Mouse (Mus musculus) brown adipose tissue, adult 24 weeks (tissue): ENCODE data around the gene Dctn1. TPM values are rescaled to one million over a fixed set of nuclear protein-coding genes. Genes with fewer than 3 reads are reported as not detected.

Experiments used
- H3K27ac ChIP-seq: fragments of 200-500 bp; replicated peaks from 2 replicates; pipeline ENCODE4 v1.5.1; 2012; ENCODE audit warnings: low read depth, mild to moderate bottlenecking, low read length
- H3K4me1 ChIP-seq: fragments of 200-500 bp; 2 replicates; pipeline ENCODE4 v1.6.1; 2012; ENCODE audit warnings: low read length, mixed read lengths; ENCODE audit not compliant: control insufficient read depth, insufficient read depth, insufficient read length
- H3K4me3 ChIP-seq: fragments of 200-500 bp; 2 replicates; pipeline ENCODE4 v1.5.1; 2012; ENCODE audit warnings: low read depth, mild to moderate bottlenecking, low read length, moderate library complexity; ENCODE audit not compliant: insufficient read depth
- polyA plus RNA-seq: library from polyadenylated mRNA; stranded (reverse); fragments of >200 nt; gene quantifications from 2 replicates; pipeline ENCODE4 v1.2.4, GENCODE M21; 2012; ENCODE audit not compliant: missing spikeins, insufficient read depth, insufficient read length

Dctn1 gene
- polyA plus RNA-seq, 1 experiment = 31.0 TPM

DNA sequence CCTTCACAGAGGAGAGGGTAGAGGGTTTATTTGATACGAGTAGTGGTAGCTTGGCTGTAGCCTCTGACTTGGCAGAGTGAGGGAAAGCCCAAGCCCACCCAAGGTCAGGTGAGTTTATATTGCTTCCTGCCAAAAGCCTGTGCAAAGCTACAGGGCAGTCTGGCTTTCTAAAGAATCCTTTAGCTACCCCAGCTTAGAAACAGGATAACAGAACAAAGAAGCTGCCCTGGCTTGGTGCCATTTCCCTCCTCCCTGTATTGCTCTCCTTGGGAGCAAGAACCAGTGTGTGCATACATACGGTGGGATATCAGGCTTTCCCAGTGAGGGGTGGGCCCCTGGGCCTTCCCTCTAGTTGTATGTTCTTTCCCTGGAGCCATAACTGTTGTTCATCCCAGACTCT, 44.8 kb downstream of the Dctn1 start:
- Histone ChIP-seq H3K4me1 (no peaks in the 10 kb centered on the region), H3K4me3 (no peak overlapping the region), H3K27ac (no peak overlapping the region)

DNA sequence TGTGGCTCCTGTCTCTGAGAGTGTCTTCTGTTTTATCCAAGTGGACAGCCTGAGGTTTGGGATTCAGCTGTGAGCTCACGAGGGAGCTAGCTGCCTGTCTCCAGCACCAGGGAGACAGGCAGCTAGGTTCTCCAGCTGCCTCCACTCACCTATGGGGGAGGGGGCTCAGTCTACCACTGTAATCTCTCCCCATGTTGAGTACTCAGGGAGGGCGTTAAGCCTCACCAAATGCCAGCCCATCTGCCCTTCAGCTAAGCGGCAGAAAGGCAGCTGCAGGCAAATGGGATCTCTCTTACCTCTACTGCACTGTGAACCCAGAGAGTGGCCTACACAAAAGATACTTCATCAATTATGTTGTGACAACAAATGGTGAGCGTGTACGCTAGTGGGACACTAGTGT, 45.8 kb downstream of the Dctn1 start:
- Histone ChIP-seq H3K4me3 (no peak overlapping the region), H3K27ac (no peak overlapping the region), H3K4me1 (no peaks in the 10 kb centered on the region)

DNA sequence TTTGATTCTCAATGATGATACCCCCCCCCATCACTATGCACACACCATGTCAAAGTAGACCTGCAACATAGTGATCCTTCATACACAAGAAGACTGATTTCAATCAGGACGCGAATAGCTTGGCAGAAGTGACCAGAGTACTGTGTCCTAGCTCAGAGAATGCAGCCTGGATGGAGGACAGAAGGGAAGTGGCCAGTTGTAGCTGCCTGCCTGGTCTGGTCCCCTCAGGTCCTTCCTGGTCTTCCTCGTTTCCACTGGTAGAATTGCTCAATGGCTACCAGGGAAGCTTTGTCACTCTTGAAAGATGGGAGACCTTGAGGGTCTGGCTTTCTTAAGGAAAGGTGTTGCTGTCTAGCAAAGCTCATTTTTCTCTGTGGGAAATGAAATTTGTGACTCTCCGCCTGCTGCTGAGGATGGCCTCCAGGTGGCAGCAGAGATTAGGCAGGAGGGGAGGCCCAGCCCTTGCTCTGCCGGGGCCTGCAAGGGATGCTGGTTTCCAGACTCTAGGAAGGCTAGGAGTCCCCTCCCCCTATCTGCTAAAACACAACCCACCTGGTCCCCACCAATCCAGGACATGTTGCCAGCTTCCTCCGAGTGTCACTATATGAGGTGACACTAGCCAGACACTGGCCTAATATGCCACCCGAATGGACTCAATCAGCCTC, 49.4 kb downstream of the Dctn1 start:
- H3K27ac ChIP-seq = no peak overlapping the region
- H3K4me1 ChIP-seq = no peaks in the 10 kb centered on the region
- no peak overlapping the region for H3K4me3 ChIP-seq

DNA sequence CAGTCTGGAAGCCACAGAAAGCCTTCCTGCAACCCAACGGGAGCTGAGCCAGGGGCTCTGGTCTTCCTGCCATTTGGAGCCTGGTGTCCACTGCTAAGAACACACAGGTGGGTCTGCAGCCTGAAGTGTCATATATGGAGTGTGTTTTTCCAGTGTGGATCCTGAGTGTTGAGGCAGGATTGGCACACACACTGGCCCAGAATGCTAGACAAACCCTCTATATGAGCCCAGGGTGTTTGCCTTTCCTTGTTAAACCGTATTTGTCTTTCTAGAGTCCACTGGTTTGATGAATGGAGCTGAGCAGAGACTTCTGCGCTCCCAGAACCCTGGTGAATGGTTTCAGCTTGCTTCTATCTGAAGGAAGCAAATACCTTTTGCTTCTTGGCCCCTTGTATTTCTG, 54.1 kb downstream of the Dctn1 start, which contains the start of gene Slc4a5:
Gene Slc4a5 (plus strand): TSS at position 15 of the 400 bp plus-strand sequence.
- H3K27ac ChIP-seq = no peak within 1 kb of the TSS
- H3K4me1 ChIP-seq = no peaks in the 10 kb centered on the region
- no peak within 1 kb of the TSS for H3K4me3 ChIP-seq

DNA sequence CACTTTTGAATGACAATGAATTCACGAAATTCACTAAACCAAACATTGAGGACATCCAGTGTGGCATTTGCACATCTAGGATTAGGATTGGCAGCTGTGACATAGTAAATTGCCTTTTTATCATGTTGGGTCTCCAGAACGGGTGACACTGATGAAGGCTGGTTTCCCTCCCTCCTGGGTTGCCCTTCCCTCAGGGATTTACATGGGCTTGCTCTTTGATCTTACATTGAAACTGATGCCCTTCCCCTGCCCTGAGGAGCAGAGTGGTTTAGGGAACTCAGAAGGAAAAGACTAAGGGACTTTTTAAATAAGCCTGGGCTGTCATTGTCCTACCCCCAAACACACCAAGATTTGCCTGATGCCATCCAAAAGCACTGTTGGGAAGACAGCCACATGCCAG, 65.8 kb downstream of the Dctn1 start:
- H3K4me1 ChIP-seq = no peaks in the 10 kb centered on the region
- no peak overlapping the region for H3K27ac ChIP-seq
- no peak overlapping the region for H3K4me3 ChIP-seq

DNA sequence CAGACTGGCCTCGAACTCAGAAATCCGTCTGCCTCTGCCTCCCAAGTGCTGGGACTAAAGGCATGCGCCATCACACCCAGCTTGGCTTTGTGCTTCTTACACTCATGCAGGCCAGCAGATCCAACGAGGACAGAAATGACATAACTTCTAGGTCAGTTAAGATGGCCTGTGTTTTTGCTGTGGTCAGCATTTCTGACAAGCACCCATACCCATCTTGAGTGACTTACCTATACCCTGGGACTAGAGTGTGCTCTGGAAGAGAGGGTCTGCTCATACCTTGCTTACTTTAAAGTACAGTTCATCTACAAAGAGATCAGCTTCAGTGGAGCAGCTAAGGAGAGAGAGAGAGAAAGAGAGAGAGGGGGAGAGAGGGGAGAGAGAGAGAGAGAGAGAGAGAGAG, 67.6 kb downstream of the Dctn1 start:
- H3K4me3 ChIP-seq = no peak overlapping the region
- H3K27ac ChIP-seq = no peak overlapping the region
- H3K4me1 ChIP-seq = no peaks in the 10 kb centered on the region

DNA sequence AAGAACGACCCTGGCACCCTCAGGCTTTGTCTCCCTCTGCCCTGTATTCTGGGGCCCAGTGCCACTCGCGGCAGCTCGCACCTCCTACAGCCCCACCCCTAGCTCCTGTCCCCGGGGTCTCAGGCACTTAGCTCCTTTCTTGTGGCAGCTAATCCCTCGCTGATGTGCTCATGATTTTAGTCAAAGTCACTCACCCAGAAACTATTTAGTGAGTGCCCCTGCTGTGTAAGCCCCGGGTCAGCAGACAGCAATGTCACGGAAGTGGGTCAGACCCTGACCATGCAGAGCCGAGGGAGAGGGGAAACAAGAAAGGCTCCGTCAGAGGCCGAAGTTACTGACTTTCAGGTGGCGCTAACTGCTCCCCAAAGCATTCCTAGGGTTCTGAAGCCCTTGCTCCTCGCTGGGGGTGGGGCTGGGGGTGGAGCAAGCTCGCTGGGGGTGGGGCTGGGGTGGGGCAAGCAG, 68.6 kb downstream of the Dctn1 start:
- no peak overlapping the region for H3K27ac ChIP-seq
- H3K4me3 ChIP-seq = no peak overlapping the region; the same call in 1 of the 2 replicates
- H3K4me1 ChIP-seq = no peaks in the 10 kb centered on the region

DNA sequence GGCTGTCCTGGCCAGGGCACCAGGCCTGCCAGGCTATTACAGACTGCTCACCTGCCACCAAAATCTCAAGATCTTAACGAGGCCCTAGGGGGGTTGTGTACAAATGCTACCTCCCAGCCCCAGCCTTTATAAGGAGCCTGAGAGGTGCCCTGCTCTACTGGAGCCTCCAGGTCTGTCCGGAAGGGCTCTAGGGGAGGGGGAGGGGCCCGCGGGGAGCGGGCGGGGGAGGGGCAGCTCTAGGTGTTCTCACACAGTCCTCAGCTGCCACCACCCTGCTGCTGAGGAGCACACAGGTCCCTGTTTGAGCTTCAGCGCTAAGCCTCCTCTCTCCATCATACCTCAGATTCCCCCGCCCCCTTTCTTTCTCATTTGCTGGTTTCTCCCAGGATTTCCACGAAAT, 71.4 kb downstream of the Dctn1 start:
- no peak overlapping the region for H3K27ac ChIP-seq
- H3K4me3 ChIP-seq = no peak overlapping the region
- H3K4me1 ChIP-seq = no peaks in the 10 kb centered on the region

DNA sequence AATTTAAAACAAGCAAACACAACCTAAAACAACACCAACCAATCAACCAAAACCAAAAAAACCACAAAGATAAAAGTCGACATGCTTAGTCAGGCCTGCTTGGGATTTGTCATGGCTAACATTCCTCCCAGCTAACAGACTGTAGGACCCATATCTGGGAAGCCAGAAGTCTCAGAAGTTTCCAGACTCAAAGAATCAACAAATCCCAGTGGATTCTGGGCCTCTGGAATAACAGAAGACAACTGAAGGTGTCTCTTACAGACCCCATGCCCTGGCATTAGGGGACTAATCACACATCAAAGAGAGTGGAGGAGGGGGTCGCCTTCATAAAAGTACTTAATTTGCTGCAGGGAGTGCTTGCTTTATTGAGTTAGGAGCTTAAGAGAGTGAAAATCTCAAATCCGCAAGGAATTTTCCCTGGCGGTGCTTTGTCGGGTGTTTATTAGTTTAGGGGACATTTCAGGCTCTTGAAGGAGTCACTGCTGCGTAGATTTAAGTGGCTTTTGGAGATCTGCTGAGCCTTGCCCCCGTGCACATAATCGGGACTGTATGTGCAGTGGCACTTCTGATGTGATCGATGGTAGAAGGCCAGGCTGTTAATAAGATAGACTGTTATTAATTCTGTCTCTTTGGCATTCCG, 78.8 kb downstream of the Dctn1 start:
- no peak overlapping the region for H3K4me3 ChIP-seq
- H3K27ac ChIP-seq = no peak overlapping the region
- no peaks in the 10 kb centered on the region for H3K4me1 ChIP-seq

DNA sequence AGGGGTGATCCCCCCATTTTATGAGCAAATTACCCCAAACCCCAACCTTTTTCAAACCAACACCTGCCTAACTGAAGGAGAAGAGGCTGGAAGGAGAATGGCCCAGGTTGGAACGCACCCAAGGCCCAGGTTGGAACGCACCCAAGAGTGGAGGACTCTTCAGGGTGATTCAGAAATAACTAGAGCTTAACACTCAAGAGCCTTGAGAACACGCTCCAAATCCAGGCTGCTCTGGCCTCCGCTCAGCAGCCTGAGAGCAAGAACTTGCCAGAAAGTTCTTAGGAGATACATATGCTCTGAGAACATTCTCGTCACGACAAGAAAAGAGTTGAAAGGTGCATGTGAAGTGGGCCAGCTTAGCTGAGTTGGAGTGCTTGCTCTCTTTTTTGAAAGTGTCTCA, 79.4 kb downstream of the Dctn1 start:
- H3K4me3 ChIP-seq = no peak overlapping the region
- H3K4me1 ChIP-seq = no peaks in the 10 kb centered on the region
- no peak overlapping the region for H3K27ac ChIP-seq

DNA sequence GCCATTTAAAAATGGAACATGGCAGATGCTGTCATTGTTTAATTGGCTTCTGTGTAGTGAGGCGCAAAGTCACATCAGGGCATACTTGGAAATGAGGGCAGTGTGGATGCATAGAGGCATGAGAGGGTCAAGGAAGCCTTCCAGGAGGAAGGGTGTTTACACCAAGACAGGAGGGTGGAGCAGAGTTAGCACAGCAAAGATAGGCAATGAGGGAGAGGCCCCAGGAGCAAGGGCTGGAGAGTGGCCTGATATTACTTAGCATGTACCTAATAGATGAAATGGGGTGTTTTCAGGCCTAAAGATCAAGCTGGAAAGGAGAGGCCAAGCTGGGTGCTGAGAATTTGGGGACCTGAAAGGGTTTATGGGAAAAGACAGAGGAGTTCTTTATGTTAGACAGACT, 80.3 kb downstream of the Dctn1 start:
- Histone ChIP-seq H3K27ac (no peak overlapping the region), H3K4me3 (no peak overlapping the region), H3K4me1 (no peaks in the 10 kb centered on the region)

DNA sequence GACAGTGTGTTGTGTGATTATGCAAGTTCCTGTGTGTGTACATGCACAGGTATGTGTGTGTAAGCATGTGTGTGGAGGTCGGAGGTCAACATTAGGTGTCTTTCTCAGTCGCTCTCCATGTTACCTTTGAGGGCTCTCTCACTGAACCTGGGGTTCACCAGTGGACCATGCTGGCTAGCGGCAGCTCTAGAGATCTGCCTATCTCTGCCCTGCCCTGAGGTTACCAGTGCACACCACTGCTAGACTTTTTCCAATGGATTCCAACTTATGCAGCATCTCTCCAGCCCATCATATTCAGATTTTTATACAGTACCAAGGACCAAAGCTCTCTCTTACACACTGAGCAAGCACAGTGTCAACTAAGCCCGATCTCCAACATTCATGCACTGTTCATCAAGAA, 81.0 kb downstream of the Dctn1 start:
- H3K4me3 ChIP-seq = no peak overlapping the region
- H3K4me1 ChIP-seq = no peaks in the 10 kb centered on the region
- H3K27ac ChIP-seq = no peak overlapping the region

DNA sequence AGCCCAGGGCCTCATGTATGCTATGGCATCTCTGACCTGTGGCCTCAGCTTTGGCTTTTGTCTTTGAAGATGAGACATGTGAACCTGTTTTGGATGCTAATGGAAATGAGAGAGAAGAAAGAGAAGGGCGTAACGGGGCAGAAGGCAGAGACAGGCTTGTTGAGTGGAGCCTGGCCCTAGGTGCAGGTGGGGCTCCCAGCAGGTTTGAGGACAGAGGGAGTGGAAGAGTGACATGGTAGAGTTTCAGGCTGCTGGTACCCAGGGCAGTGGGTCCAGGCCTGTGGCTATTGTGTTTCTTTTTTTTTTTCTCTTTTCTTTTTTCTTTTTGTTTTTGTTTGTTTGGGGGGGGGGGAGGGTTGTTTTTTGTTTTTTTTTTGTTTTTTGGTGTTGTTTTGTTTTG, 81.4 kb downstream of the Dctn1 start:
- H3K27ac ChIP-seq = no peak overlapping the region
- no peaks in the 10 kb centered on the region for H3K4me1 ChIP-seq
- no peak overlapping the region for H3K4me3 ChIP-seq
